Mouse (Mus musculus) cerebellum, adult 2 months (tissue): ENCODE data around the gene Gtf2f1. TPM values are rescaled to one million over a fixed set of nuclear protein-coding genes. Genes with fewer than 3 reads are reported as not detected.

Source experiments
- DNase-seq, 2 experiments: peaks; one replicate each; pipeline ENCODE4 v3.0.0; 2021
- H3K27ac ChIP-seq: fragments of 200-500 bp; 2 replicates; pipeline ENCODE4 v1.5.1; 2012; ENCODE audit warnings: low read length, control low read depth, inconsistent platforms; ENCODE audit not compliant: insufficient read depth
- H3K27me3 ChIP-seq: fragments of 200-500 bp; 2 replicates; pipeline ENCODE4 v1.6.1; 2012; ENCODE audit warnings: inconsistent platforms, mild to moderate bottlenecking, low read length, moderate library complexity; ENCODE audit not compliant: control insufficient read depth, insufficient read depth
- H3K4me1 ChIP-seq: fragments of 200-500 bp; 2 replicates; pipeline ENCODE4 v1.6.1; 2011; ENCODE audit warnings: low read length; ENCODE audit not compliant: control insufficient read depth, insufficient read depth
- H3K4me3 ChIP-seq: fragments of 200-500 bp; replicated peaks from 2 replicates; pipeline ENCODE3; 2011; ENCODE audit warnings: mild to moderate bottlenecking, low read depth, low read length, control low read depth; ENCODE audit not compliant: insufficient read depth
- CTCF ChIP-seq: fragments of 200-500 bp; IDR thresholded peaks from 2 replicates; pipeline ENCODE4 v1.5.1; 2011; ENCODE audit warnings: low read depth, mild to moderate bottlenecking, control low read depth, low read length, moderate library complexity, borderline replicate concordance; ENCODE audit not compliant: insufficient read depth
- POLR2A ChIP-seq: fragments of 200-500 bp; IDR thresholded peaks from 2 replicates; pipeline ENCODE4 v1.6.1; 2011; ENCODE audit warnings: low read length, control low read depth, borderline replicate concordance; ENCODE audit not compliant: insufficient read depth
- WGBS: fragments of 180-500 bp; shearing (Covaris S2); methylation state at CpG from one replicate; pipeline ENCODE4 v1.1.7; 2018; 5-methylcytosine and 5-hydroxymethylcytosine counted together
- polyA plus RNA-seq: library from polyadenylated mRNA; depleted of rRNA; stranded (reverse); fragments of >200 nt; gene quantifications from 2 replicates; pipeline ENCODE4 v1.2.3, GENCODE M21; 2012; rRNA removed

Gene Gtf2f1
- polyA plus RNA-seq, 1 experiment = 85.3 TPM

DNA sequence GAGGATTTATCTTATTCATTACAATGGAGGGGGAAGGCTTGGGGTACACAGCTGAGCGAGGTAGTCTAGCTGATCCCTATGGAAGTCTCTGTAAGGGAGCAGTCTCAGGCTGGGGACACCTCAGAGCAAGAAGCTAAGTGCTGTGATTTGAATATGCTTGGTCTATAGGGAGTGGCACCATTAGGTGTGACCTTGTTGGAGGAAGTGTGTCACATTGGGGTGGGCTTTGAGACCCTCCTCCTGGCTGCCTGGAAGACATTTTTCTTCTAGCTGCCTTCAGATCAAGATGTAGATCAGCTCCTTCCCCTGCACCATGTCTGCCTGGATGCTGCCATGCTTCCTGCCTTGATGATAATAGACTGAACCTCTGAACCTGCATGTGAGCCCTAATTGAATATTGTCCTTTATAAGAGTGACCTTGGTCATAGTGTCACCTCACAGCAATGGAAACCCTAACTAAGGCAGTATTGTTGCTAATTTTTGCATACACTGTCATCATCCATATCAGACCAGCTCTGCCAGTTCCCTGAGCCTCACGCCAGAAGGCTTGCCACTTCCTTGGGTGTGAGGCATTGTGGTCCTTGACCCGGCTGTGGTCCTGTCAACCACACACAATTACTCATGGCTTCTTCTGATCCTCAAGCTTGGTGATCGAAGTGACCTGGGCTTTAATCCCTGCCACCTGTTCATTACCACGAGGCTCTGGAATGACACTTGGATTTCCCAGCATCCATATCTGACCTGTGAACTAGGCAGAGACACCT lies 48.3 kb downstream of the Gtf2f1 start:
- no peaks in the 10 kb centered on the region for H3K4me1 ChIP-seq
- 76% methylated on average over 5 of the region's 5 CpGs for WGBS
- H3K27ac ChIP-seq = no peak overlapping the region
- DNase-seq = no peak
- no peak overlapping the region for H3K4me3 ChIP-seq
- no peak for TF ChIP-seq POLR2A
- no peak for TF ChIP-seq CTCF
- H3K27me3 ChIP-seq = no peaks in the 10 kb centered on the region

GRCm38 (mm10) chr17:56961880-56962279 lies 49.2 kb downstream of the Gtf2f1 start:
- no peaks in the 10 kb centered on the region for H3K27me3 ChIP-seq
- TF ChIP-seq POLR2A (no peak), CTCF (no peak)
- 91% methylated on average over 4 of the region's 4 CpGs for WGBS
- H3K4me1 ChIP-seq = no peaks in the 10 kb centered on the region
- no peak overlapping the region for H3K4me3 ChIP-seq
- no peak overlapping the region for H3K27ac ChIP-seq
- no peak for DNase-seq

DNA sequence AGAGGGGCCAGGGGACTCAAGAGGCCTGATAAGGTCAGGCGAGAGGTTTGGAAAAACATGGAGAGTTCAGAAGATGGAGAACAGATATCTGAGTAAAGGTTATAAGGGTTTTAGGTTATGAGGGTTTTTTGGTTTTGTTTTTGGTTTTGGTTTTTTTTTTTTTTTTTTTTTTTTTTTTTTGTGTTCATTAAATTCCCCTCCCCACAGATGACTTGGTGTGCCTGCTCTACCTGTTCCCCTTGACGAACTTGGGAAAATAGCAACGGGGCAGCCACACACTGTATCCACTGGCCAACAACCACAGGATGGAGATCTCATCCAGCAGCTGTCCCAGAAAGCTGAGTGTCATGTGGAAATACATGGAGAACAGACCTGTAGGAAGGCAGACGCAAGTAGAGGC lies 52.4 kb downstream of the Gtf2f1 start:
- H3K4me1 ChIP-seq = no peaks in the 10 kb centered on the region
- 78% methylated on average over 4 of the region's 4 CpGs for WGBS
- TF ChIP-seq CTCF (no peak), POLR2A (no peak)

DNA sequence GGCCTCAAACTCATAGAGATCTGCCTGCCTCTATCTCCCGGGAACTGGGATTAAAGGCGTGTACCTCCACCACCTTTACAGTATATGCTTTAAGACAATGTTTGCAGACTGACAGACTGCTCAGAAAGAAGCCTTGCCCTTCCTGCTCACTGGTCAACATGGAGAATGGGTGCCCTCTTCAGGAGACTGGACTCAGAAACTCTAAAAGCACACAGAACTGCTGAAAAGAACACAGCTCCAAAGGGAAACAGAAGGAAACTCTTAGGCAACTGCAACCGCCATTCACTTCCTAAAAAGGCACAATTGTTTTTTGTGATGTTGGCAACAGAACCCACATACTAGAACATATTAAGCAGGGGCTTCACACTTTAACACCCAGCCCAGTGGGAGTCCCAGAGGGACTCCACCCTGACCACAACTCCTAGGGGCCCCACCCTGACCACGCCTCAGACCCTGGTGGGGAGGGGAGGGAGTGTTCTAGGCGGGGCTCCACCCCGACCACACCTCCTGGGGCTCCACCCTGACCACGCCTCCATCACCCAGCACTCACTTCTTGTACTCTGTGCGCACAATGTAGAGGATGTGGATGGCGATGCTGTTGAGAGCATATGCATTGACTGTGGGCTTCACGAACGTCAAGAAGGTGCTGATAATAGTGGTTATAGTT lies 53.2 kb downstream of the Gtf2f1 start:
- H3K4me1 ChIP-seq = no peaks in the 10 kb centered on the region
- no peak overlapping the region for H3K4me3 ChIP-seq
- DNase-seq = no peak
- no peak overlapping the region for H3K27ac ChIP-seq
- TF ChIP-seq CTCF (no peak), POLR2A (no peak)
- WGBS = 42% methylated on average over 11 of the region's 11 CpGs
- no peaks in the 10 kb centered on the region for H3K27me3 ChIP-seq

More for the DNA sequence above, 52.4 kb downstream of the Gtf2f1 start:
- Histone ChIP-seq H3K27ac (no peak overlapping the region), H3K27me3 (no peaks in the 10 kb centered on the region), H3K4me3 (no peak overlapping the region)
- no peak for DNase-seq

DNA sequence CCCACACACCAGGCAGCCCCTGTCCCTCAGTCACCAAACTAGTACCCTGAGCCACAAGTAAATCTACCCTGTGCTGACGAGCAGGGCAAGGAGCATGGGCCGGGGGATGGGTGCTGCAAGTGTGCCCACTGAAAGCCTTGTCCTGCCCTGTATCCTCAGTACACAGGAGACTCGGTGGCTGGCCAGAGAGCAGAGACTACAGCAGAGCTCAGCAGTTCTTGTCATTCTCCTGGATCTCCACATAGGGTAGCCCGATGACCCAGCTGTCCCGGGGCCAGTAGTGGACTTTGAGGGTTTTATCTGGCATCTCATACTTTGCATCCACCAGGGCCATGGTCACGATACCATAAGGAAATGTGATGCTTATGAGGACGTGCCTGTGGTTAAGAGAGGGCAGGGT lies 56.2 kb downstream of the Gtf2f1 start:
- H3K4me1 ChIP-seq = no peaks in the 10 kb centered on the region
- no peaks in the 10 kb centered on the region for H3K27me3 ChIP-seq
- no peak for DNase-seq
- no peak for TF ChIP-seq POLR2A
- no peak for TF ChIP-seq CTCF
- no peak overlapping the region for H3K4me3 ChIP-seq
- no peak overlapping the region for H3K27ac ChIP-seq
- WGBS = 83% methylated on average over 7 of the region's 7 CpGs

Other genes with a start within 250 kb of the Gtf2f1 start
- 168 and 169 TPM in 2 replicates for gene Dus3l, start 246.5 kb downstream of the Gtf2f1 start, polyA plus RNA-seq
- 3.0 and 3.5 TPM in 2 replicates for gene Prr22, start 241.0 kb downstream of the Gtf2f1 start, polyA plus RNA-seq
- 3.1 and 3.6 TPM in 2 replicates for gene Rfx2, start 180.3 kb downstream of the Gtf2f1 start, polyA plus RNA-seq
- 0.03 TPM in 2 replicates for gene Acsbg2, start 136.8 kb downstream of the Gtf2f1 start, polyA plus RNA-seq
- gene 1700061G19Rik, start 135.8 kb downstream of the Gtf2f1 start, polyA plus RNA-seq = 0.03 TPM in 1 of 2 replicates, not detected in the other
- gene Mllt1, start 75.9 kb downstream of the Gtf2f1 start, polyA plus RNA-seq = 45.7 and 47.9 TPM in 2 replicates
- not detected in 2 replicates for gene Acer1, start 29.2 kb downstream of the Gtf2f1 start, polyA plus RNA-seq
- 167 and 175 TPM in 2 replicates for gene Clpp, start 21.0 kb downstream of the Gtf2f1 start, polyA plus RNA-seq
- gene Alkbh7, start 13.9 kb downstream of the Gtf2f1 start, polyA plus RNA-seq = 56.7 and 70.4 TPM in 2 replicates
- 0.41 TPM in 1 of 2 replicates, not detected in the other for gene Pspn, start 11.3 kb downstream of the Gtf2f1 start, polyA plus RNA-seq
- gene Gm17949, start 181 bp upstream of the Gtf2f1 start, polyA plus RNA-seq = 0.10 and 0.34 TPM in 2 replicates
- gene Khsrp, start 20.2 kb upstream of the Gtf2f1 start, polyA plus RNA-seq = 67.7 and 70.3 TPM in 2 replicates
- gene Slc25a41, start 30.4 kb upstream of the Gtf2f1 start, polyA plus RNA-seq = 0.17 and 0.29 TPM in 2 replicates
- 2.8 and 3.3 TPM in 2 replicates for gene Crb3, start 47.8 kb upstream of the Gtf2f1 start, polyA plus RNA-seq
- gene Slc25a23, start 48.6 kb upstream of the Gtf2f1 start, polyA plus RNA-seq = 178 and 211 TPM in 2 replicates
- gene Dennd1c, start 67.2 kb upstream of the Gtf2f1 start, polyA plus RNA-seq = 1.1 and 2.1 TPM in 2 replicates
- gene Tubb4a, start 76.5 kb upstream of the Gtf2f1 start, polyA plus RNA-seq = 1,121 and 1,177 TPM in 2 replicates
- 5.8 and 7.7 TPM in 2 replicates for gene Tnfsf9, start 94.0 kb upstream of the Gtf2f1 start, polyA plus RNA-seq
- 11.7 and 12.5 TPM in 2 replicates for gene Cd70, start 138.5 kb upstream of the Gtf2f1 start, polyA plus RNA-seq
- gene Tnfsf14, start 182.9 kb upstream of the Gtf2f1 start, polyA plus RNA-seq = not detected in 2 replicates
- gene C3, start 216.8 kb upstream of the Gtf2f1 start, polyA plus RNA-seq = 1.1 and 1.3 TPM in 2 replicates
- 44.0 and 46.9 TPM in 2 replicates for gene Gpr108, start 237.2 kb upstream of the Gtf2f1 start, polyA plus RNA-seq
- gene Trip10, start 238.2 kb upstream of the Gtf2f1 start, polyA plus RNA-seq = 8.5 and 10.1 TPM in 2 replicates